ENCODE assay signal across 8 mouse cellular contexts in genomic region chr5:147429535-147430305, GRCm38 (mm10). TPM values are rescaled to one million over a fixed set of nuclear protein-coding genes. Genes with fewer than 3 reads are reported as not detected.
A peak's percentile ranks its signal among the peaks of the same experiment; 100 is the strongest.
DNase-seq lines count a peak whose midpoint lies in the region; ATAC-seq and TF ChIP-seq lines count a peak whose summit lies in the region.

Pan3 (plus strand) TSS chr5:147430161.

- DNase-seq in A20 (ENCODE audit: low read depth, low spot score) (peak; percentile 97), liver (peak; percentile 97)
- DNase-seq in heart, embryonic 10.5 days (ENCODE audit: low spot score): peak; percentile 97
- peak; percentile 95 to 98 for DNase-seq in spleen, postnatal 4 days (ENCODE audit: low spot score in 2 of 2)

- peak within 1 kb of the TSS; percentile 97 for H3K9ac ChIP-seq in kidney, embryonic 15.5 days

- H3K36me3 ChIP-seq in heart, embryonic 10.5 days: peaks cover 7% of the 10 kb centered on the region; the same call in 1 of the 2 replicates
- H3K36me3 ChIP-seq in kidney, embryonic 15.5 days: peaks cover 7% of the 10 kb centered on the region; the same call in 1 of the 2 replicates

- peak within 1 kb of the TSS; percentile 85 for H3K27ac ChIP-seq in bone marrow macrophage, adult 2 months (ENCODE audit: insufficient read depth, low read depth, low read length)
- peak within 1 kb of the TSS; percentile 90 for H3K27ac ChIP-seq in embryonic fibroblast, embryonic 13.5 days (ENCODE audit: insufficient read depth, low read length)
- peak within 1 kb of the TSS; percentile 99 for H3K27ac ChIP-seq in heart, embryonic 10.5 days
- H3K27ac ChIP-seq in kidney, embryonic 15.5 days: peak within 1 kb of the TSS; percentile 99

- WGBS in heart, embryonic 10.5 days: under 1% methylated on average over 45 of the region's 51 CpGs
- WGBS in kidney, embryonic 15.5 days: under 1% methylated on average over 50 of the region's 51 CpGs

- H3K4me1 ChIP-seq in bone marrow macrophage, adult 2 months (ENCODE audit: control insufficient read depth, insufficient read depth, low read length): peaks cover 36% of the 10 kb centered on the region
- peaks cover 10% of the 10 kb centered on the region; the same call in 1 of the 2 replicates for H3K4me1 ChIP-seq in embryonic fibroblast, embryonic 13.5 days (ENCODE audit: control insufficient read depth, insufficient read depth, low read length)
- H3K4me1 ChIP-seq in heart, embryonic 10.5 days: peaks cover 24% of the 10 kb centered on the region
- peaks cover 36% of the 10 kb centered on the region for H3K4me1 ChIP-seq in kidney, embryonic 15.5 days

- no peaks in the 10 kb centered on the region for H3K9me3 ChIP-seq in heart, embryonic 10.5 days
- no peaks in the 10 kb centered on the region for H3K9me3 ChIP-seq in kidney, embryonic 15.5 days (replicated peaks)

- peak; percentile 92 for ATAC-seq in kidney, embryonic 15.5 days (replicated peaks; ENCODE audit: low FRiP score)
- ATAC-seq in monocyte, adult 5-6 weeks (replicated peaks; ENCODE audit: insufficient number of reproducible peaks, low FRiP score, low TSS enrichment, poor library complexity, severe bottlenecking): peak; percentile 66

- peak within 1 kb of the TSS; percentile 64 for H3K4me2 ChIP-seq in kidney, embryonic 15.5 days

- H3K4me3 ChIP-seq in bone marrow macrophage, adult 2 months (ENCODE audit: insufficient read depth, low read length): peak within 1 kb of the TSS; percentile 94
- peak within 1 kb of the TSS; percentile 91 for H3K4me3 ChIP-seq in embryonic fibroblast, embryonic 13.5 days (ENCODE audit: insufficient read depth, low read length)
- peak within 1 kb of the TSS; percentile 99 for H3K4me3 ChIP-seq in heart, embryonic 10.5 days
- peak within 1 kb of the TSS; percentile 85 for H3K4me3 ChIP-seq in kidney, embryonic 15.5 days (replicated peaks)

- no peak for TF ChIP-seq CTCF in bone marrow macrophage, adult 2 months (IDR thresholded peaks at IDR 0.05; ENCODE audit: low read depth, low read length)
- no peak for TF ChIP-seq CTCF in embryonic fibroblast, embryonic 13.5 days (IDR thresholded peaks at IDR 0.05; ENCODE audit: borderline replicate concordance, insufficient read depth, low read length)

- peak; percentile 61; the same call in 1 of the 2 replicates for TF ChIP-seq POLR2A in bone marrow macrophage, adult 2 months (IDR thresholded peaks at IDR 0.05; ENCODE audit: borderline replicate concordance, low read depth, low read length)
- peak; percentile 85; the same call in 1 of the 2 replicates for TF ChIP-seq POLR2A in embryonic fibroblast, embryonic 13.5 days (IDR thresholded peaks at IDR 0.05; ENCODE audit: low read depth, low read length)

- H3K27me3 ChIP-seq in heart, embryonic 10.5 days (ENCODE audit: insufficient read depth, poor library complexity, severe bottlenecking): no peaks in the 10 kb centered on the region
- H3K27me3 ChIP-seq in kidney, embryonic 15.5 days: no peaks in the 10 kb centered on the region

RNA-seq across cellular contexts. Expression of gene Pan3, which starts in this region (rescaled TPM):
- polyA plus RNA-seq in bone marrow macrophage, adult 2 months (2012; ENCODE audit: insufficient read depth, insufficient read length, missing spikeins): 150 TPM in 2 replicates
- 70.4 and 105 TPM in 2 replicates for polyA plus RNA-seq in embryonic fibroblast, embryonic 13.5 days (2011; ENCODE audit: insufficient read length, low read depth, missing spikeins)
- 31.6 and 38.8 TPM in 2 replicates for polyA plus RNA-seq in heart, embryonic 10.5 days (2016; fragmentation: Nextera tagmentation; extraction: Ambion mirVana)
- polyA plus RNA-seq in kidney, embryonic 15.5 days (2015; fragmentation: Nextera tagmentation; extraction: Ambion mirVana): 73.7 and 77.6 TPM in 2 replicates
- total RNA-seq in monocyte, adult 5-6 weeks (2017): 167 to 270 TPM (median 183 TPM) in 3 replicates

Comparison
In these comparisons a context has a peak if more than half of its experiments do, and no peak if none do; other contexts are left out.
1. Peak in every context shown above with its lines: DNase-seq, ATAC-seq, H3K4me3 ChIP-seq and H3K27ac ChIP-seq.